Mouse (Mus musculus): ENCODE results near the gene Traf5. TPM values are rescaled to one million over a fixed set of nuclear protein-coding genes. Genes with fewer than 3 reads are reported as not detected.

The Traf5 gene
- polyA plus RNA-seq, 1 experiment from 2014 or later: 6.5 TPM

DNA sequence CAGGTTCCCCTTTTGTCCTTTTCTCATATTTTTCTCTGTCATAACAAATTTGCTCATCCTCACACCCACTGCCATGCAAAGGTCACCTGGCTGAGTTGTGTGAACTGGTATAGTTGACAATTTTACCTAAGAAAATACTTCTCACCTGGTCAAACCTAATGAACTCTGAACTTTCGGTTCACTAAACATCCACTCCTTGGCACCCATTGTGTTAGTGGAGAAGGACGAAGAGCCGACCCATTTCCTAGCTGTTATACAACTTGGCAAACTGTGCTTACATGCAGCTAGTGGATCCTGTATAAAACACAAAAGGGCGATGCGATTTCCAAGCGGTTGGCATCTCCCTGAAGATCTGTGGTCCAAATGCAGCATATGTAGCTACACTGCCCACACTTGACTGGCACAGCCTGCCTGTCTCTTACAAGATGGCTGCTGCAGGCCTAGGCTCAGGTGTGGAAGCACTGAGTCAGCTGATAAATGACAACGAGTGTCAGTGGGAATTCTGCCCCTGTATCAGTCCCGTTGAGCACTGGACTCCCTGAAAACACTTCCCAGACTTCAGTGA is 95.7 kb downstream of the Traf5 start:
- no peaks in the 10 kb centered on the region; the same call in 1 of the 2 replicates for H3K9me3 ChIP-seq (ENCODE audit: control insufficient read depth, low read length)
- no peak overlapping the region for H3K9ac ChIP-seq (ENCODE audit: low read length)
- DNase-seq (ENCODE audit: low spot score): no peak
- ATAC-seq (ENCODE audit: insufficient number of reproducible peaks, low FRiP score, low TSS enrichment, low read depth): no peak
- WGBS: 92% methylated on average over 8 of the region's 8 CpGs
- H3K4me3 ChIP-seq (ENCODE audit: low read depth, low read length): no peak overlapping the region
- no peaks in the 10 kb centered on the region for H3K27me3 ChIP-seq (ENCODE audit: control insufficient read depth, insufficient read depth, low read length)
- H3K27ac ChIP-seq (replicated peaks; ENCODE audit: low read depth, low read length): no peak overlapping the region
- H3K4me2 ChIP-seq (ENCODE audit: low read depth, severe bottlenecking): no peak overlapping the region
- no peaks in the 10 kb centered on the region for H3K36me3 ChIP-seq (ENCODE audit: control insufficient read depth, insufficient read depth, low read length)
- H3K4me1 ChIP-seq (ENCODE audit: control insufficient read depth, insufficient read depth, low read length): no peaks in the 10 kb centered on the region

- H3K4me3 ChIP-seq (ENCODE audit: low read depth, low read length): no peak overlapping the region
- H3K4me1 ChIP-seq (ENCODE audit: control insufficient read depth, insufficient read depth, low read length): no peaks in the 10 kb centered on the region
- H3K27me3 ChIP-seq (ENCODE audit: control insufficient read depth, insufficient read depth, low read length): no peaks in the 10 kb centered on the region
- no peak for ATAC-seq (ENCODE audit: insufficient number of reproducible peaks, low FRiP score, low TSS enrichment, low read depth)
- WGBS: 87% methylated on average over 7 of the region's 7 CpGs
- H3K27ac ChIP-seq (replicated peaks; ENCODE audit: low read depth, low read length): no peak overlapping the region
- H3K9ac ChIP-seq (ENCODE audit: low read length): no peak overlapping the region
- H3K4me2 ChIP-seq (ENCODE audit: low read depth, severe bottlenecking): no peak overlapping the region
- no peaks in the 10 kb centered on the region; the same call in 1 of the 2 replicates for H3K9me3 ChIP-seq (ENCODE audit: control insufficient read depth, low read length)
- H3K36me3 ChIP-seq (ENCODE audit: control insufficient read depth, insufficient read depth, low read length): no peaks in the 10 kb centered on the region
- no peak for DNase-seq (ENCODE audit: low spot score)
Measured at GRCm38 (mm10) chr1:191995916-191996315, 96.4 kb downstream of the Traf5 start.

DNA sequence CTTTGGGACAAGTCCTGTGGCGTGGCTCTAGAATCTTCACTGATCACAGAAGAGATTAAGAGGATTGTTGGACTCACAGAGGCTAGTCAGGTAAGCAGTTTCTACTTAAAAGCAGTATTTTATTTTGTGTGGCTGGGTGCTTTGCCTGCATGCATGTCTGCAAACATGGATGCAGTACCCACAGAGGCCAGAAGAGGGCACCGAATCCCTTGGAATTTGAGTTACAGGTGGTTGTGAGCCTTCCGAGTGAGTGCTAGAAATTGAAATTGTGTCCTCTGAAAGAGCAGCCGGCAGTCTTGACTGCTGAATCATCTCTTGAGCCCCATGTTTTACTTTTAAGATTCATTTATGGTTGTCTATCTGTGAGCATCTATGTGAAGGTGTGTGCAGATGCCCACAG is 96.9 kb downstream of the Traf5 start:
- Histone ChIP-seq H3K9me3 (ENCODE audit: control insufficient read depth, low read length) (no peaks in the 10 kb centered on the region; the same call in 1 of the 2 replicates), H3K4me3 (ENCODE audit: low read depth, low read length) (no peak overlapping the region), H3K27me3 (ENCODE audit: control insufficient read depth, insufficient read depth, low read length) (no peaks in the 10 kb centered on the region), H3K27ac (replicated peaks; ENCODE audit: low read depth, low read length) (no peak overlapping the region), H3K36me3 (ENCODE audit: control insufficient read depth, insufficient read depth, low read length) (no peaks in the 10 kb centered on the region), H3K9ac (ENCODE audit: low read length) (no peak overlapping the region), H3K4me1 (ENCODE audit: control insufficient read depth, insufficient read depth, low read length) (no peaks in the 10 kb centered on the region), H3K4me2 (ENCODE audit: low read depth, severe bottlenecking) (no peak overlapping the region)
- ATAC-seq (ENCODE audit: insufficient number of reproducible peaks, low FRiP score, low TSS enrichment, low read depth) (no peak), DNase-seq (ENCODE audit: low spot score) (peak; percentile 77)
- WGBS: 57% methylated on average over 4 of the region's 4 CpGs

DNA sequence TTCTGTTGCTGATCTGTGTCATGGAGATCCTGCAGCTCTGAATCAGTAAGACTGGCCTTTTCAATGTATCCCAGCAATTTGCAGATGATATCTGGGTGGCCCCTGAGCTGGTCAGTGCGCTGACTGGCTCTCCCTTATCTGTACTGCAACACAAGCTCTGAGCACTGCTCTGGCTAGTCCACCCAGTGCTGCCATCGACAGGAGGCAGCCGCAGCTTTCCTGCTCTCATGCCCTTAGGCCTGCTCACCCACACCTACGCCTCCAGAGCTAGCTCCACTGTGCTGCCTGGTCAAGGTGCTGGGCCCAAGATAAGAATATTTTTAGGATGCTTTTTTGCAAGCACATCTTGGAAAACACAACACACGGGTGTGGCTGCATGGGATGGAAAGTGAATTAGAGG is 97.9 kb downstream of the Traf5 start:
- Histone ChIP-seq H3K9ac (ENCODE audit: low read length) (no peak overlapping the region), H3K9me3 (ENCODE audit: control insufficient read depth, low read length) (no peaks in the 10 kb centered on the region; the same call in 1 of the 2 replicates), H3K27ac (replicated peaks; ENCODE audit: low read depth, low read length) (no peak overlapping the region), H3K4me2 (ENCODE audit: low read depth, severe bottlenecking) (no peak overlapping the region), H3K27me3 (ENCODE audit: control insufficient read depth, insufficient read depth, low read length) (no peaks in the 10 kb centered on the region), H3K36me3 (ENCODE audit: control insufficient read depth, insufficient read depth, low read length) (no peaks in the 10 kb centered on the region), H3K4me1 (ENCODE audit: control insufficient read depth, insufficient read depth, low read length) (no peaks in the 10 kb centered on the region), H3K4me3 (ENCODE audit: low read depth, low read length) (no peak overlapping the region)
- ATAC-seq (ENCODE audit: insufficient number of reproducible peaks, low FRiP score, low TSS enrichment, low read depth) (no peak), DNase-seq (ENCODE audit: low spot score) (no peak)
- WGBS: 66% methylated on average over 5 of the region's 5 CpGs

GRCm38 (mm10) chr1:191992040-191992780 is 100.1 kb downstream of the Traf5 start:
- no peaks in the 10 kb centered on the region for H3K36me3 ChIP-seq (ENCODE audit: control insufficient read depth, insufficient read depth, low read length)
- no peak overlapping the region for H3K27ac ChIP-seq (replicated peaks; ENCODE audit: low read depth, low read length)
- ATAC-seq (ENCODE audit: insufficient number of reproducible peaks, low FRiP score, low TSS enrichment, low read depth) (no peak), DNase-seq (ENCODE audit: low spot score) (no peak)
- H3K9me3 ChIP-seq (ENCODE audit: control insufficient read depth, low read length): no peaks in the 10 kb centered on the region; the same call in 1 of the 2 replicates
- no peak overlapping the region for H3K4me3 ChIP-seq (ENCODE audit: low read depth, low read length)
- WGBS: 74% methylated on average over 7 of the region's 7 CpGs
- H3K9ac ChIP-seq (ENCODE audit: low read length): 0 out of 2 replicates have a peak overlapping the region, but pooled peaks have one; percentile 0
- H3K27me3 ChIP-seq (ENCODE audit: control insufficient read depth, insufficient read depth, low read length): no peaks in the 10 kb centered on the region
- H3K4me1 ChIP-seq (ENCODE audit: control insufficient read depth, insufficient read depth, low read length): no peaks in the 10 kb centered on the region
- H3K4me2 ChIP-seq (ENCODE audit: low read depth, severe bottlenecking): no peak overlapping the region

- ATAC-seq (ENCODE audit: insufficient number of reproducible peaks, low FRiP score, low TSS enrichment, low read depth) (peak; percentile 93), DNase-seq (ENCODE audit: low spot score) (peak; percentile 96)
- WGBS: under 1% methylated on average over 22 of the region's 22 CpGs
- Histone ChIP-seq H3K4me3 (ENCODE audit: low read depth, low read length) (peak overlapping the region; percentile 57), H3K27me3 (ENCODE audit: control insufficient read depth, insufficient read depth, low read length) (no peaks in the 10 kb centered on the region), H3K4me1 (ENCODE audit: control insufficient read depth, insufficient read depth, low read length) (no peaks in the 10 kb centered on the region), H3K9me3 (ENCODE audit: control insufficient read depth, low read length) (no peaks in the 10 kb centered on the region), H3K4me2 (ENCODE audit: low read depth, severe bottlenecking) (peak overlapping the region; percentile 63), H3K27ac (replicated peaks; ENCODE audit: low read depth, low read length) (no peak overlapping the region), H3K36me3 (ENCODE audit: control insufficient read depth, insufficient read depth, low read length) (no peaks in the 10 kb centered on the region), H3K9ac (ENCODE audit: low read length) (peak overlapping the region; percentile 70)
Measured at GRCm38 (mm10) chr1:191989994-191990393, 102.4 kb downstream of the Traf5 start.

DNA sequence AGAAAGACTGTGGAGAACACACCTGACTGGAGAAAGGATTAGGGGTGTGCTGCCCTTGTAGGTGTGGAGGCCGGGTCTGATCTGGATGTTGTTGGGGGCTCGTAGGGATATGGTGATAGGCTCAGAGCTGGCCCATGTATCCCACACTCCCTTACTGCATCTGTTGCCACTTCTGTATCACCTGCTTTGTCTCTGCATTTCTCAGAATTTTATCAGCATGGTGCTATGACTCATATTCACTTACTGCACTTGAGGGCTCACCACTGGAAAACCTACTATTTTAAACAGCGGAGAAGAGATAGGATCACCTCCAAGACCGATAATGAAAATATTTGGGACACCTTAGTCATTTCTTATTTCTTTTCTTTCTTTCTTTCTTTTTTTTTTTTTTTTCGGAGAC is 103.3 kb downstream of the Traf5 start:
- Histone ChIP-seq H3K27me3 (ENCODE audit: control insufficient read depth, insufficient read depth, low read length) (no peaks in the 10 kb centered on the region), H3K36me3 (ENCODE audit: control insufficient read depth, insufficient read depth, low read length) (no peaks in the 10 kb centered on the region), H3K9me3 (ENCODE audit: control insufficient read depth, low read length) (no peaks in the 10 kb centered on the region), H3K4me3 (ENCODE audit: low read depth, low read length) (no peak overlapping the region), H3K4me1 (ENCODE audit: control insufficient read depth, insufficient read depth, low read length) (no peaks in the 10 kb centered on the region), H3K4me2 (ENCODE audit: low read depth, severe bottlenecking) (peak overlapping the region; percentile 63; the same call in 1 of the 2 replicates), H3K9ac (ENCODE audit: low read length) (no peak overlapping the region), H3K27ac (replicated peaks; ENCODE audit: low read depth, low read length) (no peak overlapping the region)
- DNase-seq (ENCODE audit: low spot score): no peak
- ATAC-seq (ENCODE audit: insufficient number of reproducible peaks, low FRiP score, low TSS enrichment, low read depth): no peak
- WGBS: 82% methylated on average over 5 of the region's 5 CpGs

DNA sequence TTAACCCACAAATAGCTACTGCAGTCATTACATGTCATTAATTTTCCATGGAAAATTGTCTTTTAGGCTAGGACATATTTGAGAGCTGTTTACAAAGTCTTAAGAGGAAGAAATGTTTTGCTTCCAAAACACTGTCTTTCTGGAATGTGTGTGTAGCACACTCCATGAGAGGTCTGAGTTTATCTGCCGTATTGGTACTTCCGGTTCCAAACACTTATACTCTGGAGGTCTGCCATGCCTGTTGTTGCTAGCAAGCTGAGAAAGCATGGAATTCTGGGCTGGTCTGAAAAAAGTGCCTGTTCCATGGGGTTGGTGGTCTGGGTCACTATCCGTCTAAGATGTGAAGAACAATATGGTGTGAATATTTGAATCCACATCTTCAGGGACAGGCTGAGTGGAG is 103.7 kb downstream of the Traf5 start:
- no peak for ATAC-seq (ENCODE audit: insufficient number of reproducible peaks, low FRiP score, low TSS enrichment, low read depth)
- Histone ChIP-seq H3K4me2 (ENCODE audit: low read depth, severe bottlenecking) (no peak overlapping the region), H3K9ac (ENCODE audit: low read length) (no peak overlapping the region), H3K36me3 (ENCODE audit: control insufficient read depth, insufficient read depth, low read length) (no peaks in the 10 kb centered on the region), H3K4me1 (ENCODE audit: control insufficient read depth, insufficient read depth, low read length) (no peaks in the 10 kb centered on the region), H3K4me3 (ENCODE audit: low read depth, low read length) (no peak overlapping the region), H3K27me3 (ENCODE audit: control insufficient read depth, insufficient read depth, low read length) (no peaks in the 10 kb centered on the region), H3K9me3 (ENCODE audit: control insufficient read depth, low read length) (no peaks in the 10 kb centered on the region), H3K27ac (replicated peaks; ENCODE audit: low read depth, low read length) (no peak overlapping the region)
- DNase-seq (ENCODE audit: low spot score): no peak
- WGBS: 97% methylated on average over 3 of the region's 3 CpGs
